Mouse (Mus musculus) lung, embryonic 15.5 days (tissue): ENCODE measurements at regions not wholly inside any gene's neighbourhood (a gene's known extent, or its start where the extent isn't known, plus 50 kb on each side); places are given as distances from the start of the nearest gene placed in this dataset.

Experiments used
- ATAC-seq: fragments of 200-750 bp; cut with Nextera tagmentation; 2 replicates; pipeline ENCODE4 v1.8.0; 2017; ENCODE audit warnings: moderate number of reproducible peaks, borderline replicate concordance; ENCODE audit not compliant: low FRiP score, low TSS enrichment; ENCODE audit errors: extremely low read depth
- H3K27ac ChIP-seq: fragments of 300-500 bp; sonication (generic); 2 replicates; pipeline ENCODE4 v1.5.1; 2015; ENCODE audit warnings: moderate library complexity, mild to moderate bottlenecking, inconsistent platforms
- H3K27me3 ChIP-seq: fragments of 300-500 bp; sonication (generic); 2 replicates; pipeline ENCODE4 v1.6.1; 2015; ENCODE audit warnings: inconsistent platforms
- H3K36me3 ChIP-seq: fragments of 300-500 bp; sonication (generic); 2 replicates; pipeline ENCODE4 v1.6.1; 2015; ENCODE audit warnings: inconsistent platforms
- H3K4me1 ChIP-seq: fragments of 300-500 bp; sonication (generic); 2 replicates; pipeline ENCODE4 v1.6.1; 2015; ENCODE audit warnings: inconsistent platforms
- H3K4me2 ChIP-seq: fragments of 300-500 bp; sonication (generic); 2 replicates; pipeline ENCODE4 v1.6.1; 2015; ENCODE audit warnings: inconsistent platforms, mild to moderate bottlenecking, moderate library complexity
- H3K4me3 ChIP-seq: fragments of 300-500 bp; sonication (generic); 2 replicates; pipeline ENCODE4 v1.5.1; 2015; ENCODE audit warnings: mild to moderate bottlenecking, inconsistent platforms
- H3K9ac ChIP-seq: fragments of 300-500 bp; sonication (generic); 2 replicates; pipeline ENCODE4 v1.6.1; 2015; ENCODE audit warnings: inconsistent platforms
- H3K9me3 ChIP-seq: fragments of 300-500 bp; sonication (generic); 2 replicates; pipeline ENCODE4 v1.6.1; 2016; ENCODE audit warnings: inconsistent platforms
- WGBS: fragments of 180-500 bp; shearing (Covaris S2); methylation state at CpG from one replicate; pipeline ENCODE4 v1.1.7; 2015; 5-methylcytosine and 5-hydroxymethylcytosine counted together

- Histone ChIP-seq H3K36me3 (no peaks in the 10 kb centered on the region), H3K4me2 (no peak overlapping the region), H3K4me1 (peaks cover 10% of the 10 kb centered on the region; the same call in 1 of the 2 replicates), H3K27ac (no peak overlapping the region), H3K9me3 (no peaks in the 10 kb centered on the region), H3K9ac (no peak overlapping the region), H3K4me3 (no peak overlapping the region), H3K27me3 (no peaks in the 10 kb centered on the region)
- 55% methylated on average over 6 of the region's 6 CpGs for WGBS
- peak; percentile 44; the same call in 1 of the 2 replicates for ATAC-seq
These were observed 54.0 kb downstream of the Kcna5 start for GRCm38 (mm10) chr6:126481257-126481656.

- no peak overlapping the region for H3K4me2 ChIP-seq
- no peaks in the 10 kb centered on the region for H3K27me3 ChIP-seq
- no peak overlapping the region for H3K9ac ChIP-seq
- peaks cover 10% of the 10 kb centered on the region; the same call in 1 of the 2 replicates for H3K4me1 ChIP-seq
- no peaks in the 10 kb centered on the region for H3K9me3 ChIP-seq
- H3K27ac ChIP-seq: no peak overlapping the region
- no peak for ATAC-seq
- H3K36me3 ChIP-seq: no peaks in the 10 kb centered on the region
- WGBS: 3% methylated on average over 2 of the region's 2 CpGs
- no peak overlapping the region for H3K4me3 ChIP-seq
These were observed 57.7 kb downstream of the Kcna5 start for GRCm38 (mm10) chr6:126477506-126477905.

GRCm38 (mm10) chr6:126476758-126477157, 58.5 kb downstream of the Kcna5 start:
- Histone ChIP-seq H3K4me2 (no peak overlapping the region), H3K9me3 (no peaks in the 10 kb centered on the region), H3K4me3 (no peak overlapping the region), H3K27ac (no peak overlapping the region), H3K9ac (no peak overlapping the region), H3K36me3 (no peaks in the 10 kb centered on the region), H3K27me3 (no peaks in the 10 kb centered on the region), H3K4me1 (peaks cover 10% of the 10 kb centered on the region; the same call in 1 of the 2 replicates)
- 53% methylated on average over 1 of the region's 1 CpGs for WGBS
- ATAC-seq: no peak

- H3K36me3 ChIP-seq: no peaks in the 10 kb centered on the region
- ATAC-seq: no peak
- H3K9ac ChIP-seq: no peak overlapping the region
- 80% methylated on average over 8 of the region's 8 CpGs for WGBS
- H3K27me3 ChIP-seq: no peaks in the 10 kb centered on the region
- peaks cover 5% of the 10 kb centered on the region; the same call in 1 of the 2 replicates for H3K4me1 ChIP-seq
- no peak overlapping the region for H3K27ac ChIP-seq
- no peak overlapping the region for H3K4me2 ChIP-seq
- H3K4me3 ChIP-seq: no peak overlapping the region
- no peaks in the 10 kb centered on the region for H3K9me3 ChIP-seq
These were observed 59.7 kb downstream of the Kcna5 start for GRCm38 (mm10) chr6:126475555-126475954.

- Histone ChIP-seq H3K27ac (no peak overlapping the region), H3K4me2 (no peak overlapping the region), H3K27me3 (no peaks in the 10 kb centered on the region), H3K36me3 (no peaks in the 10 kb centered on the region), H3K9me3 (no peaks in the 10 kb centered on the region), H3K9ac (no peak overlapping the region), H3K4me3 (no peak overlapping the region), H3K4me1 (no peaks in the 10 kb centered on the region)
- ATAC-seq: no peak
- WGBS: 30% methylated on average over 1 of the region's 1 CpGs
These were observed 81.5 kb downstream of the Kcna5 start for GRCm38 (mm10) chr6:126453751-126454150.

GRCm38 (mm10) chr6:126445519-126445918, 89.7 kb downstream of the Kcna5 start:
- Histone ChIP-seq H3K9me3 (no peaks in the 10 kb centered on the region), H3K27me3 (no peaks in the 10 kb centered on the region), H3K27ac (no peak overlapping the region), H3K9ac (no peak overlapping the region), H3K4me1 (no peaks in the 10 kb centered on the region), H3K4me2 (no peak overlapping the region), H3K36me3 (no peaks in the 10 kb centered on the region), H3K4me3 (no peak overlapping the region)
- no peak for ATAC-seq
- WGBS: 23% methylated on average over 3 of the region's 3 CpGs

GRCm38 (mm10) chr6:126440254-126440653, 95.0 kb downstream of the Kcna5 start:
- Histone ChIP-seq H3K27ac (no peak overlapping the region), H3K4me1 (no peaks in the 10 kb centered on the region), H3K36me3 (no peaks in the 10 kb centered on the region), H3K9ac (no peak overlapping the region), H3K27me3 (no peaks in the 10 kb centered on the region), H3K4me3 (no peak overlapping the region), H3K9me3 (no peaks in the 10 kb centered on the region), H3K4me2 (no peak overlapping the region)
- ATAC-seq: no peak
- WGBS: 56% methylated on average over 1 of the region's 1 CpGs

DNA sequence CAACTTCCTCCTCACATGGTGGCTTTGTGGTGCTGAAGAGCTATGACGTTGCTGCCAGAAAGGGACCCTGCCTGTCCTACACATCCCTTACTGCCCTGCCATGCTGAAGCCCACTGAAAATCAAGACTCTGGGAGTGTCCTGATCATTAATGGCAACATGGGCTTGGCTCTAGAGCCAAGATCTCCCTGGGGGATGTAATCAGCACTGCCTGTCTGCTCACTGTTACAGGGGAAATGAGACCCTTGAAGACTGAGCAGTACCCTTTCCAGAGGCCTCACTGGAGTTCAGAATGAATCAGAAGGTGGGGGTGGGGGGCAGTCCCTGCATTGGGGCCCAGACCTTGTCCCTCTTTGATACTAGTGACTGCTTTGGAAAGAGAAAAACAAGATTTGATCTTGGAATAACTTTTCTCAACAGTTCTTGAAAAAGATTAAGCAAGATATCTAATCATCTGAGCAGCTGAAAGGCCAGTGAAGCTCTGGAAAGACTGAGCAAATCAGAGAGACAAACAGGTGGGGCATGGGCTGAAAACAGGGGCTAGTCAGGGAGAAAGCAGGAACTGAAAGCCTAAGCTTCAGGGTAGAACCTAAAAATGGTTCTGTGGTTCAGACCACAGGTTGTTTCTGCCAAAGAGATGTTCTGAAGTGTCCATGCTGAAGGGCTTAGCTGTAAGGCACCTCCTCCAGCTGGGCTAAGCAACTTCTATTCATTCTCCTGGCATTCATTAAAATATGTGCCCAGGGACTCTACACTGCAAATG, 97.1 kb downstream of the Kcna5 start:
- Histone ChIP-seq H3K36me3 (no peaks in the 10 kb centered on the region), H3K4me3 (no peak overlapping the region), H3K9me3 (no peaks in the 10 kb centered on the region), H3K9ac (no peak overlapping the region), H3K27me3 (no peaks in the 10 kb centered on the region), H3K4me2 (no peak overlapping the region), H3K4me1 (no peaks in the 10 kb centered on the region), H3K27ac (no peak overlapping the region)
- no peak for ATAC-seq
- 56% methylated on average over 1 of the region's 1 CpGs for WGBS

GRCm38 (mm10) chr6:126427208-126427607, 108.0 kb downstream of the Kcna5 start:
- H3K27ac ChIP-seq: no peak overlapping the region
- H3K4me3 ChIP-seq: no peak overlapping the region
- no peak for ATAC-seq
- no peaks in the 10 kb centered on the region for H3K4me1 ChIP-seq
- no peak overlapping the region for H3K9ac ChIP-seq
- no peaks in the 10 kb centered on the region for H3K36me3 ChIP-seq
- H3K4me2 ChIP-seq: no peak overlapping the region
- H3K27me3 ChIP-seq: no peaks in the 10 kb centered on the region
- no peaks in the 10 kb centered on the region for H3K9me3 ChIP-seq

- H3K9me3 ChIP-seq: no peaks in the 10 kb centered on the region
- no peak overlapping the region for H3K4me3 ChIP-seq
- no peaks in the 10 kb centered on the region for H3K27me3 ChIP-seq
- no peaks in the 10 kb centered on the region for H3K36me3 ChIP-seq
- no peak overlapping the region for H3K9ac ChIP-seq
- H3K4me2 ChIP-seq: no peak overlapping the region
- no peak for ATAC-seq
- 29% methylated on average over 3 of the region's 3 CpGs for WGBS
- H3K4me1 ChIP-seq: 0 out of 2 replicates have a peak, but pooled peaks cover 10% of the 10 kb centered on the region
- no peak overlapping the region for H3K27ac ChIP-seq
These were observed 129.5 kb downstream of the Kcna5 start for GRCm38 (mm10) chr6:126405736-126406135.

- Histone ChIP-seq H3K4me1 (0 out of 2 replicates have a peak, but pooled peaks cover 10% of the 10 kb centered on the region), H3K9ac (no peak overlapping the region), H3K4me3 (no peak overlapping the region), H3K9me3 (no peaks in the 10 kb centered on the region), H3K27ac (no peak overlapping the region), H3K4me2 (no peak overlapping the region), H3K27me3 (no peaks in the 10 kb centered on the region), H3K36me3 (no peaks in the 10 kb centered on the region)
- peak; percentile 35; the same call in 1 of the 2 replicates for ATAC-seq
- WGBS: 59% methylated on average over 12 of the region's 12 CpGs
These were observed 130.7 kb downstream of the Kcna5 start for GRCm38 (mm10) chr6:126404331-126405070.

DNA sequence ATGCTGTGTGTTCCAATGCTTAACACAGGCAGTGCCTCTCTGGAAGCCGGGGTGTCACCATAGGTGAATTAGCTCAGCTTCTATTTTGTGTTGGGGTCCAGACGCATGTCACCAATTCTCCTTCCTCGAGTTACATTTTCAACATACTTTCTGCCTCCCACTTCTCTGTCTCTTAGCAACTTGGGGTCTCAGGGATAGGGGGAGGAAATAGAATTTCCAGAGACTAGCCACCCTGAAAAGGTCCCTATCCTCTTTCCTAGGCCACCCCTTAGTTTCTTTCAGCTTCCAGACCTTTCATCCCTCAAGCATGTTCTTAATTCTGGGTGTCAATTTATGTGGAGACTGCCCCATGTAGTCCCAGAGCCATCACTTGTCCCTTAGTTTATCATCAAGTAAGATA, 135.6 kb downstream of the Kcna5 start:
- no peak overlapping the region for H3K4me3 ChIP-seq
- no peak for ATAC-seq
- no peak overlapping the region for H3K4me2 ChIP-seq
- 71% methylated on average over 3 of the region's 3 CpGs for WGBS
- H3K27ac ChIP-seq: no peak overlapping the region
- H3K9me3 ChIP-seq: no peaks in the 10 kb centered on the region
- 0 out of 2 replicates have a peak, but pooled peaks cover 2% of the 10 kb centered on the region for H3K4me1 ChIP-seq
- no peak overlapping the region for H3K9ac ChIP-seq
- no peaks in the 10 kb centered on the region for H3K36me3 ChIP-seq
- H3K27me3 ChIP-seq: no peaks in the 10 kb centered on the region
